Mouse (Mus musculus) small intestine, adult 2 months (tissue): ENCODE measurements around the gene Ahr. TPM values are rescaled to one million over a fixed set of nuclear protein-coding genes. Genes with fewer than 3 reads are reported as not detected.

Source experiments
- H3K27ac ChIP-seq: fragments of 200-500 bp; 2 replicates; pipeline ENCODE4 v1.5.1; 2012; ENCODE audit warnings: low read depth, low read length, control low read depth, inconsistent platforms; ENCODE audit not compliant: insufficient read depth
- H3K27me3 ChIP-seq: fragments of 200-500 bp; 2 replicates; pipeline ENCODE4 v1.6.1; 2012; ENCODE audit warnings: mild to moderate bottlenecking, moderate library complexity, low read length, inconsistent platforms; ENCODE audit not compliant: control insufficient read depth, insufficient read depth
- H3K36me3 ChIP-seq: fragments of 200-500 bp; 2 replicates; pipeline ENCODE4 v1.6.1; 2012; ENCODE audit warnings: mild to moderate bottlenecking, low read length, control low read depth, inconsistent platforms; ENCODE audit not compliant: control insufficient read depth, insufficient read depth
- H3K4me1 ChIP-seq: fragments of 200-500 bp; 2 replicates; pipeline ENCODE4 v1.6.1; 2012; ENCODE audit warnings: low read length, inconsistent platforms, mixed read lengths; ENCODE audit not compliant: control insufficient read depth, insufficient read depth, insufficient read length
- H3K4me3 ChIP-seq: fragments of 200-500 bp; 2 replicates; pipeline ENCODE4 v1.5.1; 2012; ENCODE audit warnings: low read depth, mild to moderate bottlenecking, control low read depth, inconsistent platforms, low read length, moderate library complexity
- CTCF ChIP-seq: fragments of 200-500 bp; IDR thresholded peaks from 2 replicates; pipeline ENCODE4 v1.5.1; 2012; ENCODE audit warnings: low read depth, mild to moderate bottlenecking, control low read depth, inconsistent platforms, low read length, moderate library complexity, mixed read lengths; ENCODE audit not compliant: insufficient replicate concordance, insufficient read length; ENCODE audit errors: extremely low read depth
- POLR2A ChIP-seq: fragments of 200-500 bp; IDR thresholded peaks from 2 replicates; pipeline ENCODE4 v1.6.1; 2012; ENCODE audit warnings: low read depth, mild to moderate bottlenecking, control low read depth, inconsistent platforms, low read length, moderate library complexity
- WGBS: fragments of 180-500 bp; shearing (Covaris S2); methylation state at CpG from one replicate; pipeline ENCODE4 v1.1.7; 2018; 5-methylcytosine and 5-hydroxymethylcytosine counted together
- polyA plus RNA-seq: library from polyadenylated mRNA; depleted of rRNA; stranded (reverse); fragments of >200 nt; gene quantifications from 2 replicates; pipeline ENCODE4 v1.2.3, GENCODE M21; 2012

The Ahr gene
- polyA plus RNA-seq, 1 experiment, result 6.2 TPM

DNA sequence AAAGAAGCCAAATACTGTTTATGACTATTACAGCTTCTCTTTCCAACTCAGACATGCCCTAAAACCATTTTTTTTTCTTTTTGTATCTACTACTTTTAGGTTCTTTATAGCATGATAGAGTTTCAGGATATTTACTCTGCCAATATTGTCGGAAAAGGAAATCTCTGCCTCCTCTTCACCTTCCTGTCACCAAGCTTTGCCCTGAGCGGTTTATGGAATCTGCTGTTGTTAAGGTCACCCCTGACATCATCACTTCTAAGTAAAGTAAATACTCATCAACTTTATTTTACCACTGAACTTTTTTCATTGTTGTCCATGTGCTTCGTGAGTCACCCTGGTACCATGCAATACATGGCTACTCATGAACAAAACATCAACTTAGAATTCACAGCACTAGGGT, 75.2 kb downstream of the Ahr start:
- no peak overlapping the region for H3K4me3 ChIP-seq
- no peaks in the 10 kb centered on the region for H3K27me3 ChIP-seq
- H3K36me3 ChIP-seq, result no peaks in the 10 kb centered on the region
- no peak for TF ChIP-seq CTCF
- no peak for TF ChIP-seq POLR2A
- no peaks in the 10 kb centered on the region for H3K4me1 ChIP-seq
- H3K27ac ChIP-seq, result no peak overlapping the region
- 51% methylated on average over 3 of the region's 3 CpGs for WGBS
